Mouse (Mus musculus): ENCODE data around the gene Nup37. TPM values are rescaled to one million over a fixed set of nuclear protein-coding genes. Genes with fewer than 3 reads are reported as not detected.

The Nup37 gene
- polyA plus RNA-seq, 1 experiment from 2014 or later: 39.8 TPM

Other genes starting within 250 kb of the Nup37 start
- 5.9 and 8.0 TPM in 2 replicates for gene Pmch, start 55.9 kb upstream of the Nup37 start, polyA plus RNA-seq (2015; fragmentation: Nextera tagmentation; extraction: Ambion mirVana)
- 5.5 and 5.6 TPM in 2 replicates for gene Parpbp, start 51 bp upstream of the Nup37 start, polyA plus RNA-seq (2015; fragmentation: Nextera tagmentation; extraction: Ambion mirVana)
- gene Washc3, start 54.1 kb downstream of the Nup37 start, polyA plus RNA-seq (2015; fragmentation: Nextera tagmentation; extraction: Ambion mirVana): 40.1 and 43.5 TPM in 2 replicates
- 0.47 and 0.70 TPM in 2 replicates for gene Dram1, start 232.1 kb downstream of the Nup37 start, polyA plus RNA-seq (2015; fragmentation: Nextera tagmentation; extraction: Ambion mirVana)
- gene Gnptab, start 232.1 kb downstream of the Nup37 start, polyA plus RNA-seq (2015; fragmentation: Nextera tagmentation; extraction: Ambion mirVana): 15.0 and 15.8 TPM in 2 replicates

All from forebrain, embryonic 15.5 days (tissue).